Mouse (Mus musculus) neural tube, embryonic 14.5 days (tissue): ENCODE results near the gene Hist1h3d. TPM values are rescaled to one million over a fixed set of nuclear protein-coding genes. Genes with fewer than 3 reads are reported as not detected.
"Not testable (repeated sequence)": the region's sequence is repeated elsewhere in the genome, so short reads cannot be mapped to it uniquely, and the experiment has no call there.

Experiments used
- ATAC-seq: fragments of 200-750 bp; cut with Nextera tagmentation; 2 replicates; pipeline ENCODE4 v1.8.0; 2017; ENCODE audit warnings: low read depth, mild to moderate bottlenecking, moderate TSS enrichment, moderate library complexity
- H3K27ac ChIP-seq: fragments of 300-500 bp; sonication (generic); 2 replicates; pipeline ENCODE4 v1.5.1; 2014; ENCODE audit warnings: low read depth, mild to moderate bottlenecking, control low read depth, low read length, moderate library complexity, mixed read lengths
- H3K27me3 ChIP-seq: fragments of 300-500 bp; sonication (generic); 2 replicates; pipeline ENCODE4 v1.6.1; 2014; ENCODE audit warnings: low read length; ENCODE audit not compliant: control insufficient read depth, insufficient read depth
- H3K36me3 ChIP-seq: fragments of 300-500 bp; sonication (generic); 2 replicates; pipeline ENCODE4 v1.6.1; 2014; ENCODE audit warnings: low read length, mixed read lengths; ENCODE audit not compliant: control insufficient read depth, insufficient read depth
- H3K4me1 ChIP-seq: fragments of 300-500 bp; sonication (generic); 2 replicates; pipeline ENCODE4 v1.6.1; 2014; ENCODE audit warnings: low read length; ENCODE audit not compliant: control insufficient read depth, insufficient read depth
- H3K4me2 ChIP-seq: fragments of 300-500 bp; sonication (generic); 2 replicates; pipeline ENCODE4 v1.6.1; 2014; ENCODE audit warnings: mild to moderate bottlenecking, low read depth, low read length, control low read depth
- H3K4me3 ChIP-seq: fragments of 300-500 bp; sonication (generic); 2 replicates; pipeline ENCODE4 v1.5.1; 2014; ENCODE audit warnings: low read depth, low read length, control low read depth, mixed read lengths
- H3K9ac ChIP-seq: fragments of 300-500 bp; sonication (generic); replicated peaks from 2 replicates; pipeline ENCODE4 v1.6.1; 2014; ENCODE audit warnings: low read depth, mild to moderate bottlenecking, control low read depth, low read length, mixed read lengths
- H3K9me3 ChIP-seq: fragments of 300-500 bp; sonication (generic); 2 replicates; pipeline ENCODE4 v1.6.1; 2016; ENCODE audit warnings: low read length; ENCODE audit not compliant: control insufficient read depth
- WGBS: fragments of 180-500 bp; shearing (Covaris S2); extraction: QIAGEN DNeasy Blood & Tissue Kit; methylation state at CpG from one replicate; pipeline ENCODE4 v1.1.7; 2014; 5-methylcytosine and 5-hydroxymethylcytosine counted together
- polyA plus RNA-seq: library from polyadenylated mRNA; unstranded; fragments of >200 nt; fragmentation: Nextera tagmentation; extraction: Ambion mirVana; gene quantifications from 2 replicates; pipeline ENCODE4 v1.2.1, GENCODE M21; 2014

Hist1h3d gene
- polyA plus RNA-seq, 1 experiment from 2014 or later: 0.50 TPM

DNA sequence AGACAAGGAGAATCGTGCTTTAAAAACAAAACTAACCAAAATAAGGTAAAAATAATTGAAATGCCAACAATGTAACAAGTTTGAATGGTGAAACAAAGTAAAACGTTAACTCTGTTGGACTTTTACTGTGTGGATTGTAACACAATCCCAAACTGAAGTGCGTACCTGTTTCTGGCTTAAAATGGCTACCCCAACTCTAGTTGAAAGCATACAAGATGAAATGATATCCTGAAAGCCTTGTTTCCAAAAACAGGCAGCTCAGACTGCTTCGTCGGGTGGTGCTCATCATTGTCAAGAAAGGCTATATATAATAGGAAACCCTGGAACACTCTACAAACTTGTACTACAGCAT, 14.1 kb upstream of the Hist1h3d start:
- not testable (repeated sequence) for H3K4me1 ChIP-seq, H3K27me3 ChIP-seq, H3K9ac ChIP-seq, H3K36me3 ChIP-seq, H3K9me3 ChIP-seq, H3K27ac ChIP-seq, ATAC-seq
- Histone ChIP-seq H3K4me2 (peak overlapping the region; percentile 84), H3K4me3 (peak overlapping the region; percentile 41)
- WGBS: 0% methylated on average over 2 of the region's 5 CpGs

DNA sequence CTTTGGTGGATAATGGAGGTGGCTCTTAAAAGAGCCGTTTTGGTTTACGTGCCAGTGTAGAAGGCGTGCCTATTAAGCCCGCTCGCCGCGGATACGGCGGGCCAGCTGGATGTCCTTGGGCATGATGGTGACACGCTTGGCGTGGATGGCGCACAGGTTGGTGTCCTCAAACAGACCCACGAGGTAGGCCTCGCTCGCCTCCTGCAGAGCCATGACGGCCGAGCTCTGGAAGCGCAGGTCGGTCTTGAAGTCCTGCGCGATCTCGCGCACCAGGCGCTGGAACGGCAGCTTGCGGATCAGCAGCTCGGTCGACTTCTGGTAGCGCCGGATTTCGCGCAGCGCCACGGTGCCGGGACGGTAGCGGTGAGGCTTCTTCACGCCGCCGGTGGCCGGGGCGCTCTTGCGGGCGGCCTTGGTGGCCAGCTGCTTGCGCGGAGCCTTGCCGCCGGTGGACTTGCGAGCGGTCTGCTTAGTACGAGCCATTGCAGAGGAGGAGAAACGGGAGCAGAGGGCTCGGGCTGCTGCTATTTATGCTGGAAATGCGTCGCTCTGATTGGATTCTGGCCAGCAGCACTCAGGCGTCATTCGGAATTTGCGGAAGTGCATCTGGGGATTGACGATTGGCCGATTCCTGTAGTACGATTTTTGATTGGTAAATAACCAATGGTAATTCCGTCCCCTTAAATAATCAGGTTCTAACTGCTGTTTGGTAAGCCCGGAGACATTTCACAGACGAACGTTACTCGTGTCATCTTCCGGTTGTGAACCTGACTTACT, 13.5 kb upstream of the Hist1h3d start, which contains the start of gene Hist1h3e:
TSS of gene Hist1h3e (minus strand) at position 487 of the 777 bp plus-strand sequence.
- Histone ChIP-seq H3K27ac (peak within 1 kb of the TSS; percentile 99), H3K4me2 (peak within 1 kb of the TSS; percentile 84), H3K4me3 (peak within 1 kb of the TSS; percentile 41), H3K9ac (peak within 1 kb of the TSS; percentile 61)
- H3K9me3 ChIP-seq, H3K36me3 ChIP-seq, H3K4me1 ChIP-seq, H3K27me3 ChIP-seq: not testable (repeated sequence)
- under 1% methylated on average over 44 of the region's 67 CpGs for WGBS
- peak; percentile 96 for ATAC-seq

DNA sequence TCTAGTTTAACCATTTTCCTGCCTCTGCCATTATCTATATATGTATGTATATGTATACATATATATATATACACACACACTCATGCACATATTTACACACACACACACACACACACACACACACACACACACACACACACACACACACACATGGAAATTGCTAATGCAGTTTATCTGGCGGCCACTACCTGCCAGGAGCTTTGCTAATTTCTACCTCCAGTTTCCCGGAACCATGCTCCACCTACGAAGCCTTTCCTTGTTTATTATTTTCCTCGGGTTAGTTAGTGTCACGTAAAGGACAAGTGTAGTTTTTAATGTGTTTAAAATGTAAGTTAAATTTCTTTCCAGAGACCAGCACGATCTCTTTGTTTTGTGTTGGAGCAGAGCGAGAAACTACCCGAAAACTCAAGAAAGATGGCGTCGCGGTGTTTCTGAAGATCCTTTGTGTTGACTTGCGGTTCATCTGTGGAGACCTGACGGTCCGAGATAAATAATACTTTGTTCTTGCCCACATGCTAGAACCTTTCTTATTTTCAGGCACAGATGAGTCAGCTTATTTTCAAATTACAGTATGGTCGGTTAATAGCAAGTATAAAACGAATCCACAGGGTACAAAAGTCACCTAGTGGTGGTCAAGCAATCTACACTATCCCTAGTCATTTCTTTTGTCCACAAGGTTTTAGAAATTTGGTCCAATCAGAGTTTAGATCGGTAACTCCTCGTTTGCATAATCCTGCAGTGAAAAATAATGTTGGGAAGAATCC, 12.7 kb upstream of the Hist1h3d start:
- Histone ChIP-seq H3K4me2 (peak overlapping the region; percentile 84), H3K27ac (peak overlapping the region; percentile 99)

GRCm38 (mm10) chr13:23564482-23564881, 11.1 kb upstream of the Hist1h3d start:
- Histone ChIP-seq H3K9ac (no peak overlapping the region), H3K27me3 (no peaks in the 10 kb centered on the region), H3K4me2 (no peak overlapping the region), H3K36me3 (no peaks in the 10 kb centered on the region), H3K27ac (peak overlapping the region; percentile 99; the same call in 1 of the 2 replicates), H3K4me1 (0 out of 2 replicates have a peak, but pooled peaks cover 5% of the 10 kb centered on the region), H3K4me3 (no peak overlapping the region), H3K9me3 (no peaks in the 10 kb centered on the region)
- 88% methylated on average over 2 of the region's 2 CpGs for WGBS
- ATAC-seq: no peak

More for the DNA sequence above, 12.7 kb upstream of the Hist1h3d start:
- Histone ChIP-seq H3K36me3 (no peaks in the 10 kb centered on the region), H3K9me3 (no peaks in the 10 kb centered on the region), H3K9ac (peak overlapping the region; percentile 61), H3K4me1 (0 out of 2 replicates have a peak, but pooled peaks cover 5% of the 10 kb centered on the region), H3K27me3 (no peaks in the 10 kb centered on the region), H3K4me3 (peak overlapping the region; percentile 41)
- 2% methylated on average over 18 of the region's 18 CpGs for WGBS
- ATAC-seq: peak; percentile 52

DNA sequence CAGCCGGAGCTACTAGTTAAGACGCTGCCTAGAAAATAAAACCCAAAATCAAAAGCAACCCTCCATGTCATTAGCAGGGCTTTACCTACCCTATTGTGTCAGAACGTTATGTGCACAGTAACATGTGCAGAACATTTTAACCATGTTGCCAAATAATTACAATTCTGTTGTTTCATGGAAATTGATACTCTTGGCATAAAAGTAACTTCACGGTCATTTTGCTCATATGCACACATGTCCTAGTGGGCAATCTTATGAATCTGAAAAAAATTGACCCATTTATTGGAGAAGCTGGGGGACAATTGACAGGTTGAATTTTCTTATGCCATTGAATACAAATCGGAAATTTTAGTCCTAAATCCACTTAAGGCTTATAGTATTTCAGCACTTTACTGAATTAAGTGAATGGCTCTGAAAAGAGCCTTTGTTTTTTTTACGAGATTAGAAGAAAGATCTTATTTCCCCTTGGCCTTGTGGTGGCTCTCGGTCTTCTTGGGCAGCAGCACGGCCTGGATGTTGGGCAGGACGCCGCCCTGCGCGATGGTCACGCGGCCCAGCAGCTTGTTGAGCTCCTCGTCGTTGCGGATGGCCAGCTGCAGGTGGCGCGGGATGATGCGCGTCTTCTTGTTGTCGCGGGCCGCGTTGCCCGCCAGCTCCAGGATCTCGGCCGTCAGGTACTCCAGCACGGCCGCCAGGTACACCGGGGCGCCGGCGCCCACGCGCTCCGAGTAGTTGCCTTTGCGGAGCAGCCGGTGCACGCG, 5.1 kb upstream of the Hist1h3d start:
- 2% methylated on average over 20 of the region's 41 CpGs for WGBS
- H3K27me3 ChIP-seq, H3K9me3 ChIP-seq, H3K36me3 ChIP-seq: not testable (repeated sequence)
- H3K4me2 ChIP-seq: peak overlapping the region; percentile 73
- H3K27ac ChIP-seq: peak overlapping the region; percentile 90
- peak; percentile 25 for ATAC-seq
- peak overlapping the region; percentile 12 for H3K9ac ChIP-seq
- peaks cover 25% of the 10 kb centered on the region for H3K4me1 ChIP-seq
- H3K4me3 ChIP-seq: peak overlapping the region; percentile 47

- no peaks in the 10 kb centered on the region for H3K9me3 ChIP-seq
- WGBS: under 1% methylated on average over 18 of the region's 18 CpGs
- H3K4me1 ChIP-seq: peaks cover 26% of the 10 kb centered on the region
- peak within 1 kb of the TSS; percentile 73 for H3K4me2 ChIP-seq
- peak; percentile 92 for ATAC-seq
- peak within 1 kb of the TSS; percentile 47 for H3K4me3 ChIP-seq
- no peaks in the 10 kb centered on the region for H3K27me3 ChIP-seq
- no peaks in the 10 kb centered on the region for H3K36me3 ChIP-seq
- H3K9ac ChIP-seq: peak within 1 kb of the TSS; percentile 51
- H3K27ac ChIP-seq: peak within 1 kb of the TSS; percentile 90
Observed at GRCm38 (mm10) chr13:23571022-23571503, 4.5 kb upstream of the Hist1h3d start, which contains the start of the genes Hist1h2ae and Hist1h2bg. Gene Hist1h2ae, minus strand, starts transcription at chr13:23571220. Gene Hist1h2bg, plus strand, starts transcription at chr13:23571396.

- WGBS: under 1% methylated on average over 10 of the region's 34 CpGs
- Histone ChIP-seq H3K9ac (peak overlapping the region; percentile 51), H3K27ac (peak overlapping the region; percentile 90), H3K4me2 (peak overlapping the region; percentile 73), H3K4me3 (peak overlapping the region; percentile 47), H3K4me1 (peaks cover 32% of the 10 kb centered on the region)
- not testable (repeated sequence) for H3K36me3 ChIP-seq, H3K27me3 ChIP-seq, ATAC-seq, H3K9me3 ChIP-seq
Observed at GRCm38 (mm10) chr13:23571504-23572217, 3.9 kb upstream of the Hist1h3d start.
